15 mouse cellular contexts compared by ENCODE assay signal in the genomic region with DNA sequence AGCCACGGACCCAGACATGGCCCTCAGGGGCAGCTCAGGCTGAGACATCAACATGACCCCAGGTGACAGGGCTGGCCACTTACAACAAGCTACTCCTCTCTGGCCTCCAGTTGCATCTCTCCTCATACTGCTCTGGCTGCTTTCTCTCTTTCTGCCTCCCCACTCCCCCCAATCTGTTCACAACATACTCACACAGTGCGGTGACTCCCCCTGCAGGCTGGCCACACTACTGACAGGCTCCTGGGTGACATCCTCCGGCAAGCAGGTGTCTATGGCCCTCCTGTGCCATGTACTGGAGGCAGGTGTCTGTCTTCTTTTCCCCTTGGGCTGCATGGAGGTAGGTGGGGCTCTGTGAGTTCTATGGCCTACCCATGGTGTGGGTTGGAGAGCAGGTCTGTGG. TPM values are rescaled to one million over a fixed set of nuclear protein-coding genes. Genes with fewer than 3 reads are reported as not detected.
A peak's percentile ranks its signal among the peaks of the same experiment; 100 is the strongest.
DNase-seq lines count a peak whose midpoint lies in the region; ATAC-seq and TF ChIP-seq lines count a peak whose summit lies in the region.
"Had no signal": no experiment of that assay in that cellular context is flagged by ENCODE, and none has a peak within 500 bp of the region (broad histone marks: within the 10 kb centered on the region; RNA-seq: fewer than 3 reads in every experiment).

No protein-coding gene starts in this region.

- no peaks in the 10 kb centered on the region for H3K27me3 ChIP-seq in intestine, postnatal 0 days (replicated peaks; ENCODE audit: control insufficient read depth, insufficient read depth, low read length)
- H3K27me3 ChIP-seq in intestine, embryonic 15.5 days (replicated peaks): no peaks in the 10 kb centered on the region
- H3K27me3 ChIP-seq in thymus, adult 2 months (ENCODE audit: control insufficient read depth, insufficient read depth, low read length): no peaks in the 10 kb centered on the region
- H3K27me3 ChIP-seq: heart, embryonic 15.5 days; hindbrain, embryonic 13.5 days; limb, embryonic 15.5 days; midbrain, embryonic 15.5 days; neural tube, embryonic 13.5 days had no signal

- no peaks in the 10 kb centered on the region for H3K36me3 ChIP-seq in intestine, postnatal 0 days (ENCODE audit: control insufficient read depth, insufficient read depth)
- no peaks in the 10 kb centered on the region for H3K36me3 ChIP-seq in intestine, embryonic 15.5 days
- peaks cover 2% of the 10 kb centered on the region; the same call in 1 of the 2 replicates for H3K36me3 ChIP-seq in thymus, adult 2 months (ENCODE audit: control insufficient read depth, insufficient read depth, low read length)
- H3K36me3 ChIP-seq: midbrain, embryonic 15.5 days had no signal

- H3K4me3 ChIP-seq in intestine, postnatal 0 days (ENCODE audit: low read depth, low read length): no peak overlapping the region
- no peak overlapping the region for H3K4me3 ChIP-seq in intestine, embryonic 15.5 days (replicated peaks)
- no peak overlapping the region for H3K4me3 ChIP-seq in thymus, adult 2 months (ENCODE audit: control insufficient read depth, insufficient read depth, low read length)
- H3K4me3 ChIP-seq: heart, embryonic 15.5 days; hindbrain, embryonic 13.5 days; limb, embryonic 15.5 days; midbrain, embryonic 15.5 days; neural tube, embryonic 13.5 days had no signal

- H3K9ac ChIP-seq in intestine, postnatal 0 days (ENCODE audit: low read depth, low read length): no peak overlapping the region
- no peak overlapping the region for H3K9ac ChIP-seq in intestine, embryonic 15.5 days
- H3K9ac ChIP-seq: heart, embryonic 15.5 days; limb, embryonic 15.5 days; midbrain, embryonic 15.5 days; neural tube, embryonic 13.5 days had no signal

- no peak for ATAC-seq in intestine, postnatal 0 days
- no peak for ATAC-seq in intestine, embryonic 15.5 days
- ATAC-seq: midbrain, embryonic 15.5 days had no signal

- TF ChIP-seq CTCF in intestine, postnatal 0 days (IDR thresholded peaks at IDR 0.05; ENCODE audit: low read depth): peak; percentile 23; the same call in 1 of the 2 replicates
- TF ChIP-seq CTCF in thymus, adult 2 months (IDR thresholded peaks at IDR 0.05; ENCODE audit: borderline replicate concordance, control insufficient read depth, extremely low read depth, insufficient read depth, low read length, poor library complexity): no peak

- no peak overlapping the region for H3K4me2 ChIP-seq in intestine, postnatal 0 days (replicated peaks; ENCODE audit: low read depth)
- no peak overlapping the region for H3K4me2 ChIP-seq in intestine, embryonic 15.5 days (replicated peaks)
- H3K4me2 ChIP-seq: heart, embryonic 15.5 days; hindbrain, embryonic 13.5 days; limb, embryonic 15.5 days; midbrain, embryonic 15.5 days; neural tube, embryonic 13.5 days had no signal

- WGBS in intestine, postnatal 0 days: 98% methylated on average over 3 of the region's 3 CpGs
- WGBS in intestine, embryonic 15.5 days: 81% methylated on average over 3 of the region's 3 CpGs
- WGBS in thymus, adult 2 months: 91% methylated on average over 3 of the region's 3 CpGs

- no peak overlapping the region for H3K27ac ChIP-seq in intestine, postnatal 0 days (ENCODE audit: low read depth, low read length)
- H3K27ac ChIP-seq in intestine, embryonic 15.5 days: no peak overlapping the region
- H3K27ac ChIP-seq in thymus, adult 2 months (ENCODE audit: control insufficient read depth, insufficient read depth, low read length): no peak overlapping the region
- H3K27ac ChIP-seq: heart, embryonic 15.5 days; hindbrain, embryonic 13.5 days; limb, embryonic 15.5 days; macrophage; midbrain, embryonic 15.5 days; neural tube, embryonic 13.5 days had no signal

- no peaks in the 10 kb centered on the region for H3K9me3 ChIP-seq in intestine, postnatal 0 days (ENCODE audit: control insufficient read depth)
- no peaks in the 10 kb centered on the region for H3K9me3 ChIP-seq in intestine, embryonic 15.5 days
- H3K9me3 ChIP-seq: heart, embryonic 15.5 days; hindbrain, embryonic 13.5 days; limb, embryonic 15.5 days; midbrain, embryonic 15.5 days; neural tube, embryonic 13.5 days had no signal

- H3K4me1 ChIP-seq in intestine, postnatal 0 days (replicated peaks; ENCODE audit: control insufficient read depth, insufficient read depth, low read length): no peaks in the 10 kb centered on the region
- no peaks in the 10 kb centered on the region for H3K4me1 ChIP-seq in intestine, embryonic 15.5 days (replicated peaks)
- no peaks in the 10 kb centered on the region for H3K4me1 ChIP-seq in thymus, adult 2 months (replicated peaks; ENCODE audit: control insufficient read depth, insufficient read depth, low read length)
- H3K4me1 ChIP-seq: heart, embryonic 15.5 days; limb, embryonic 15.5 days; neural tube, embryonic 13.5 days had no signal

- DNase-seq in thymus, adult 2 months: peak; percentile 26
- no peak for DNase-seq in thymus, adult 18-20 months
- peak; percentile 30 for DNase-seq in naive thymus-derived CD4-positive, alpha-beta T cell, adult 2 months (ENCODE audit: low read depth)
- DNase-seq in adrenal gland, postnatal 4 days (ENCODE audit: low spot score in 2 of 2): no peak
- no peak for DNase-seq in layer of hippocampus, adult 9-11 months
- DNase-seq: cerebellum, adult 11-12 months; kidney, postnatal 25 days had no signal

- no peak for TF ChIP-seq POLR2A in thymus, adult 2 months (IDR thresholded peaks at IDR 0.05; ENCODE audit: control insufficient read depth, extremely low read depth, insufficient read depth, low read length, poor library complexity)

RNA-seq across cellular contexts. Expression of a gene that starts 7.9 kb away (rescaled TPM):
- polyA plus RNA-seq in intestine, postnatal 0 days (2015; fragmentation: Nextera tagmentation; extraction: Ambion mirVana): 6.0 and 6.1 TPM in 2 replicates
- 16.8 and 19.7 TPM in 2 replicates for polyA plus RNA-seq in intestine, embryonic 15.5 days (2015; fragmentation: Nextera tagmentation; extraction: Ambion mirVana)
- polyA plus RNA-seq in thymus, adult 2 months (2012; rRNA removed): 28.8 and 34.6 TPM in 2 replicates
- total RNA-seq in adrenal gland, postnatal 4 days (2021): 10 to 100 TPM; 22.7 to 23.5 TPM

RNA-seq across cellular contexts. Expression of a gene that starts 44.3 kb away (rescaled TPM):
- polyA plus RNA-seq in intestine, postnatal 0 days (2015; fragmentation: Nextera tagmentation; extraction: Ambion mirVana): 0.12 TPM in 2 replicates
- polyA plus RNA-seq in intestine, embryonic 15.5 days (2015; fragmentation: Nextera tagmentation; extraction: Ambion mirVana): 0.23 and 0.24 TPM in 2 replicates
- 0.26 and 0.32 TPM in 2 replicates for polyA plus RNA-seq in thymus, adult 2 months (2012; rRNA removed)
- 1 to 10 TPM; 1.4 to 2.1 TPM for total RNA-seq in adrenal gland, postnatal 4 days (2021)

RNA-seq across cellular contexts. Expression of a gene that starts 49.6 kb away (rescaled TPM):
- polyA plus RNA-seq in intestine, postnatal 0 days (2015; fragmentation: Nextera tagmentation; extraction: Ambion mirVana): 9.5 and 10.9 TPM in 2 replicates
- polyA plus RNA-seq in intestine, embryonic 15.5 days (2015; fragmentation: Nextera tagmentation; extraction: Ambion mirVana): 11.6 and 12.1 TPM in 2 replicates
- polyA plus RNA-seq in thymus, adult 2 months (2012; rRNA removed): 66.7 and 70.0 TPM in 2 replicates
- total RNA-seq in adrenal gland, postnatal 4 days (2021): 10 to 100 TPM; 30.3 to 31.5 TPM

RNA-seq across cellular contexts. Expression of a gene that starts 57.6 kb away (rescaled TPM):
- polyA plus RNA-seq in intestine, postnatal 0 days (2015; fragmentation: Nextera tagmentation; extraction: Ambion mirVana): 38.9 TPM in 2 replicates
- 58.8 and 60.2 TPM in 2 replicates for polyA plus RNA-seq in intestine, embryonic 15.5 days (2015; fragmentation: Nextera tagmentation; extraction: Ambion mirVana)
- polyA plus RNA-seq in thymus, adult 2 months (2012; rRNA removed): 72.6 and 78.8 TPM in 2 replicates
- 100 to 1,000 TPM; 107 to 108 TPM for total RNA-seq in adrenal gland, postnatal 4 days (2021)

Comparison
In these comparisons a context has a peak if more than half of its experiments do, and no peak if none do; other contexts are left out.
1. DNase-seq: peak in thymus, adult 2 months (single experiment) and naive thymus-derived CD4-positive, alpha-beta T cell, adult 2 months (single experiment); none in thymus, adult 18-20 months (0 of 2), adrenal gland, postnatal 4 days (0 of 2) and layer of hippocampus, adult 9-11 months (single experiment).